Mouse (Mus musculus): ENCODE measurements around the gene Plscr4.

The Plscr4 gene

DNA sequence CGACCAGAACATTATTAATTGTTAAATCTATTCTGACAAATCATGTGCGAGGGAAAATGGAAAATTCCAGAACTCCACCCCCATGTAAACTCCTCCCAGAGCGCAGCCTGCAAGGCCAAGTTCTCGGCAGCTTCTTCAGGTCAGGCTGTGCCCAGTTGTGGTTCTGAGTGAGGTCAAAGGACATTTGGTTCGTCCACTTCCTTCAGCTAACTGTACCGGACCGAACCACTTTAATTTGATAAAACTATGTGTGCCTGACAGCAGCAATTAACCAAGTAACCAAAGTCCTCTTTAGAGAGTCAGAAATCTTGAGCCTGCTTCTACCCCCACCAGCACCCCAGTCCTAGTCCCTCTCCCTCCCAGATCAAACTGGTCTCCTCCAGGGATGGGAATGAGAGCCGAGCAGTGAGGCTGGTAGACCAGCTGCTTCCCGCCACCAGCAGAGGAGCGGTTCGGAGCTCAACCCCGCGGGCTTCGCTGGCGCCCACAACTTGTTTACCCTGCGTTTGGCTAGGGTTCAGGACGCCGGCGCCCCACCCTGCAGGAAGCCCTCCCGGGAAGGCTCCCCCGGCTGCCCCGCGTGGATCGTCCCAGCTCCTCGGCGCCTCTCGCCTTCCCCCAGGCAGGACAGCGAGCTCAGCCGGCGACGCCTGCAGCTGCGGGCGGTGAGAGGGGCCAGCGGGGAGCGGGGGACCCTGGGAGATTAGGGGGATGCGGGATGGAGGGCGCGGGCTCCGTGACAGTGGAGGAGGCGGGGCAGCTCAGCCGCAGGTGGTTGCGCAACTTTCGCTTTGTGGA, at the start of gene Plscr4:
Plscr4 (plus strand) TSS at position 113 of the 798 bp plus-strand sequence.
- DNase-seq (ENCODE audit: low spot score): peak; percentile 65

- DNase-seq (ENCODE audit: low spot score): no peak
Measured at GRCm38 (mm10) chr9:92410225-92410624, 46.9 kb upstream of the Plscr4 start.

GRCm38 (mm10) chr9:92412045-92412444, 45.1 kb upstream of the Plscr4 start:
- DNase-seq (ENCODE audit: low spot score): no peak

- DNase-seq (ENCODE audit: low spot score): no peak
Measured at GRCm38 (mm10) chr9:92413684-92414083, 43.5 kb upstream of the Plscr4 start.

- DNase-seq (ENCODE audit: low spot score): no peak
Measured at GRCm38 (mm10) chr9:92437781-92438180, 19.4 kb upstream of the Plscr4 start.

DNA sequence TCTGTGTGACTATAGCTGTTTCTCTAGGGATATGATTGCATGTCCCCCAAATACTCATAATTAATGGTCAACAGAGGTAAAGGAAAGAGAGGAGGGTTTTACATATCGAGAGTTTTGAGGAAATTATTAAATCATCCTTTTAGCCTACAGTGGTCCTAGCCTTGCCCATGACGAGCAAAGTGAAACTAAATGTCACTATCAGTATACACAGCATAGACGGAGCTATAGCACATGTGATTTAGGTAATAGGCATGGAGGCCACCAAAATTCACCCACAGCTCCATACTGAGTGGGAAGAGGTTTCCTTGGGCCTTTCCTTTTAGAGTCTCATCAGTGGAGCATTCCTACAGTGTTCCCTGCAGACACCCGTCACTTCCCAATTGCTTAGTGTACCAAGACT, 15.7 kb upstream of the Plscr4 start:
- DNase-seq (ENCODE audit: low spot score): no peak

GRCm38 (mm10) chr9:92444536-92444935, 12.6 kb upstream of the Plscr4 start:
- no peak for DNase-seq (ENCODE audit: low spot score)

DNA sequence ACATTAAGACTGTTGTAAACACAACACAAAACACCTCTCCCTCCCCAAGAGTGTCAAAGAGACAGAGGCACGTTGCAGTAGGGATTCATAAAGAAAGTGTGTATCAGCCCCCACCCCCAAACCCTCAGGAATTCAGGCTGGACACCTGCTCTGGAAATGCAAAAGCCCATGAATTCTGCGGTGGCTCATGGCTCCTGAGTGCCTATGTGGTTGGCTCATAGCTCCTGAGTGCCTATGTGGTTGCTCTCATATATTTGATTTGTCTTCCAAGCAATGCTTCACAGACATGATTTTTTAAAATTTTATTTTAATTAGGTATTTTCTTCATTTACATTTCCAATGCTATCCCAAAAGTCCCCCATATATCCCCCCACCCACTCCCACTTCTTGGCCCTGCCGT, 568 bp upstream of the Plscr4 start:
- peak; percentile 2 for DNase-seq (ENCODE audit: low spot score)

DNA sequence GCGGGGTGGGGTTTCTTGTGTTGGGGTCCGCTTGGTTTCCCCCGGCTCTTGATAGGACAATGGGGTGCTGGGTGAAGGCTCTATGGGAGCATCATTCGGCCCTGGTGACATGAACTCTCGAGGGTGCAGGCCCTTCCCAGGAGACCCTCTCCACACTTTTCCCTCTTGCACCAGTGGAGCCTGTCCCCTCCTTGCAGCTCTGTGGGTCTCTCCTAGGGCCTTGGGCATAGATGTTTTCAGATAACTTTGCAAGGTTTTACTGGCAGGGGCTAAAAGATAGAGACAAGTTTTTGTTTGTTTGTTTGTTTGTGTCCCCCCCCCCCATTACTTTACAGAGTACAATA, 858 bp downstream of the Plscr4 start:
- no peak for DNase-seq (ENCODE audit: low spot score)

DNA sequence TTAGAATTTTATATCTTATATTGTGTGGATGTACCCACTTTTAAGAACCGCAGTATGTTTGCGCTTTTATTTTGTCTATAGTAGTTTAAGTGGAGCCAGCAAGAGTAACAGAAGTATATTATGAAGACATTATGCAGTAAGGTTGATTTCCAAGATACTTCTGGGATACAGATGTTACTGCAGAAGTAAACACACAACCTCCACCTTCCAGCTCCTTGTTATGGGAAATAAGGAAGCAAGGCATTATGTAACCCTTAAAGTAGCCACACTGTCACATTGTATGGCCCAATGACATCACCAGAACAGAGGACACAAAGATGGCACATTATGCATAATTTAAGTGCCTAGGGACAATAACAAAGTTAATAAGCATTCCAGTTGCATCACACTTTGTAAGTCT, 1.2 kb downstream of the Plscr4 start:
- peak; percentile 12 for DNase-seq (ENCODE audit: low spot score)

GRCm38 (mm10) chr9:92467724-92468123, 10.6 kb downstream of the Plscr4 start:
- no peak for DNase-seq (ENCODE audit: low spot score)

GRCm38 (mm10) chr9:92472256-92472855, 15.2 kb downstream of the Plscr4 start:
- no peak for DNase-seq (ENCODE audit: low spot score)

GRCm38 (mm10) chr9:92473178-92473577, 16.0 kb downstream of the Plscr4 start:
- no peak for DNase-seq (ENCODE audit: low spot score)

DNA sequence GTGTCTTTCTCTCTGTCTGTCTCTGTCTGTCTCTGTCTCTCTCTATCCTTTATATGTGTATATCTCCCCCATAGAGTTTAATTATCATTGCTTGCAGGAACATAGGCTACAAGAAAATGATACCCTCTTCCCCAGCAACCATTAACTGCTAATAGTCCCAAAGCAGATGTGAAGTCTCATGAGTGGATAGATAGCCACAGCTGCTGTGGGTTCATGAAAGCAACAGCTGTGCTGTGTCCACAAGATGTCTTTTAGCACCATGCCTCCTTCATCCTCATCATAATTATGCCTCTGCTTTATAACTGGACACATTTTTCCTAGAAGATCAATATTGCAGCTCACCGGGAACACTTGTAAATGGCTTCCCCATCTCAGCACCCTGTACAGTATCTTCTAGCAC, 17.1 kb downstream of the Plscr4 start:
- no peak for DNase-seq (ENCODE audit: low spot score)

DNA sequence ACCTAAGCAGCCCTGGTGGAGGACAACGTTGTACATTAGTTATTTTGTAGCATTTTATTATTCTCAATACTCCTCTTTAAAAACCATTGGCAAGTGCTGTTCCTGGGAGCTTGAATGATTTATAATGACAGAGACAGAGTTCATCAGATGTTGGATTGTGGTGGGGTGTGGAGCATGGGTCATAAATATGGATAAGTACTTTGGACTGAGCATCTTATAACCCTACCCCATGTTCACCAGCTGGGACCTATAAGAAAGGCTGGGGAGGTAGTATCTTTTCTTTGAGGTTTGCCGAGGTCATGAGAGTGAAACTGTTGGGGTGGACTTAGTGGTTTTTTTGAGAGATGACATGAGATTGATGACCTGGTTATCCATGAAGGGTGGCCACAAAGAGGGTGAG, 24.5 kb downstream of the Plscr4 start:
- no peak for DNase-seq (ENCODE audit: low spot score)

GRCm38 (mm10) chr9:92482551-92482950, 25.4 kb downstream of the Plscr4 start:
- DNase-seq (ENCODE audit: low spot score): no peak

GRCm38 (mm10) chr9:92484710-92485267, 27.6 kb downstream of the Plscr4 start:
- DNase-seq (ENCODE audit: low spot score): no peak

- no peak for DNase-seq (ENCODE audit: low spot score)
Measured at GRCm38 (mm10) chr9:92489857-92490256, 32.7 kb downstream of the Plscr4 start.

DNA sequence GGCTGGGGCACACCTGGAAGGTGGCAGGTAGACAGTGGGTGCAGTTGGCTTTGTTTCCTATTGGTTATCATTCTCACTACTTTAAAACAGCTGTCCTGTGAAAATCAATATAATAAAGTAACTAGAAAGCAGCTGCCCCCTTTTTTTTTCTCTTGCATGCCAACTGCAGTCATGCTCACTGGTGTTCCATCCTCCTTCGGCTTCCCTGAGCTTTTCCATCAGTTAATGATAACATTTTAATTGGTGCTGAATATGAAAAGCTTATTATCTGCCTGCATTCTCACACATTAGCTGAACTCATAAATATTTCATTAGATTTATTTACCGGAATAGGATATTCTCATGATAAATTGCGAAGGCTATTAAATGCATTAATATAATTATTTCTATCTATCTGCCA, 33.1 kb downstream of the Plscr4 start:
- DNase-seq (ENCODE audit: low spot score): no peak

DNA sequence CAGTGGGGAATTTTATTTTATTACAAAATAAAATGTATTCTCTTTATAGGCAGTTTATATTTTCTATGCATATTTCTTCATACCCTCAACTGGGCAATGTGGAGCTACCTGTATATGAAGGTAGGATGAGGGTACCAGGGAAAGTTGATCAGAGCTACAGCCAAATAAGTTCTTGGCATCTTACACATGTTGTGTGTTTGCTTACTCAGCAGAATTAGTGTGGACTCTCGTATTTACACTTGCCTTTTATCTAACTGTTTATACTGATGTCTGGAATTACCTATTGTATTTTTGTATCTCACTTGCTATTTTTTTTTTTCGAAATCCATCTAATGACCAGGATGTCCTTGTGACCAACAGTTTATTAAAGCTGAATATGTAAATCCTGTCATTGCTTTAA, 34.1 kb downstream of the Plscr4 start:
- DNase-seq (ENCODE audit: low spot score): no peak

- DNase-seq (ENCODE audit: low spot score): peak; percentile 92
Measured at GRCm38 (mm10) chr9:92499710-92500410, 42.7 kb downstream of the Plscr4 start.

DNA sequence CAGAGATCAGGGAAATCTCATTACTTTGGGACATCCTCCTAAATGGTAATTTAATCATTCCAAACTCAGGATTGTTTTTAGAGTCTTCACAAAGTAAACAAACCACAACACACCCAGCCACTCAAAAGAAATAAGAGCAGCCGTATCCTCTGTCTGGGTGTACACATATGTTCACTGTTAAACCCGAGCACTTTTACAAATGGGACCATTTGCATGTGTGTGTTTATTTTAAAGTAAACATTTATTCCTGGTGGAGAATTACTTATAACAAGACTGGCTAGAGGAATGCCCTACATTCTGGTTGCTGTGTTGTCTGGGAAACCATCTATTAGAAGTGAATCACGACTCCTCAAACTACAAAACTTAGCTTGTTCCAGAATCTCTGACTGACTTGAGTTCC, 47.1 kb downstream of the Plscr4 start:
- no peak for DNase-seq (ENCODE audit: low spot score)

GRCm38 (mm10) chr9:92504889-92505288, 47.7 kb downstream of the Plscr4 start:
- no peak for DNase-seq (ENCODE audit: low spot score)
